Mouse (Mus musculus): ENCODE data around the gene Rmnd5b. TPM values are rescaled to one million over a fixed set of nuclear protein-coding genes. Genes with fewer than 3 reads are reported as not detected.

The Rmnd5b gene
- total and polyA plus RNA-seq, 3 experiments, result 41.1 to 59.5 (median 46.7) TPM

GRCm38 (mm10) chr11:51658705-51659104, 23.0 kb upstream of the Rmnd5b start:
- no peak overlapping the region for H3K4me2 ChIP-seq (ENCODE audit: insufficient read depth, low read depth, poor library complexity, severe bottlenecking)
- no peaks in the 10 kb centered on the region for H3K9me3 ChIP-seq (replicated peaks; ENCODE audit: low read length)
- no peak overlapping the region for H3K4me3 ChIP-seq (replicated peaks in 1 of 3; ENCODE audit: low read depth in 2 of 3, low read length in 2 of 3, poor library complexity in 1 of 3)
- no peaks in the 10 kb centered on the region for H3K79me2 ChIP-seq (replicated peaks; ENCODE audit: control insufficient read depth, extremely low read depth, insufficient read depth, poor library complexity, severe bottlenecking)
- no peak overlapping the region for H3K9ac ChIP-seq (ENCODE audit: insufficient read depth, low read depth)
- H3K27me3 ChIP-seq (replicated peaks), result no peaks in the 10 kb centered on the region
- H3K27ac ChIP-seq (ENCODE audit: insufficient read depth, low read depth), result no peak overlapping the region
- no peak for DNase-seq (ENCODE audit: extremely low read depth)
- dilution Hi-C loops (cut with MboI; ENCODE audit: extremely low pct_ligation_motif_present, extremely low pct_unique_long_range_greater_than_20kb, low sequenced_read_pairs), result no loop called here
- H3K36me3 ChIP-seq (replicated peaks in 1 of 2; ENCODE audit: control insufficient read depth in 1 of 2, insufficient read depth in 1 of 2, low read length in 1 of 2), result peaks cover 5 to 21% of the 10 kb centered on the region in 2 experiments
- TF ChIP-seq JUND (conservative IDR thresholded peaks at IDR 0.05; ENCODE audit: low read depth, low read length) (no peak), SMC3 (IDR thresholded peaks at IDR 0.05; ENCODE audit: low read depth, low read length) (no peak), MAFK (IDR thresholded peaks at IDR 0.05; ENCODE audit: insufficient replicate concordance, low read length) (no peak), ZMIZ1 (IDR thresholded peaks at IDR 0.05; ENCODE audit: low read depth, low read length) (no peak), CTCF (conservative IDR thresholded peaks at IDR 0.05 in 1 of 2, IDR thresholded peaks at IDR 0.05 in 1 of 2; ENCODE audit: low read depth in 2 of 2, low read length in 2 of 2) (no peak), POLR2A (IDR thresholded peaks at IDR 0.05; ENCODE audit: low read depth, low read length) (no peak), MYC (IDR thresholded peaks at IDR 0.05; ENCODE audit: low read depth, low read length) (no peak), KAT2A (IDR thresholded peaks at IDR 0.05; ENCODE audit: insufficient replicate concordance, low read length) (no peak), USF1 (IDR thresholded peaks at IDR 0.05; ENCODE audit: low read depth, low read length) (no peak), CHD2 (IDR thresholded peaks at IDR 0.05; ENCODE audit: low read length) (no peak), PAX5 (IDR thresholded peaks at IDR 0.05; ENCODE audit: low read length) (no peak), ELF1 (IDR thresholded peaks at IDR 0.05; ENCODE audit: low read depth, low read length) (no peak), E2F4 (IDR thresholded peaks at IDR 0.05; ENCODE audit: insufficient replicate concordance, low read depth, low read length) (no peak), MAX (IDR thresholded peaks at IDR 0.05; ENCODE audit: low read length) (no peak), HCFC1 (IDR thresholded peaks at IDR 0.05; ENCODE audit: low read depth, low read length) (no peak), IRF4 (IDR thresholded peaks at IDR 0.05; ENCODE audit: low read depth, low read length) (no peak), ETS1 (conservative IDR thresholded peaks at IDR 0.05; ENCODE audit: low read depth, low read length) (no peak), EP300 (IDR thresholded peaks at IDR 0.05; ENCODE audit: low read length) (no peak), TCF12 (IDR thresholded peaks at IDR 0.05; ENCODE audit: low read depth, low read length) (no peak)
- peaks cover 0 to 13% of the 10 kb centered on the region in 2 experiments; a peak in 2 of 4 replicates for H3K4me1 ChIP-seq (ENCODE audit: control insufficient read depth in 1 of 2, insufficient read depth in 2 of 2)
- in situ Hi-C loops (cut with MboI; ENCODE audit: low pct_ligation_motif_present, low pct_unique_long_range_greater_than_20kb, low sequenced_read_pairs), result no loop called here

GRCm38 (mm10) chr11:51658291-51658690, 22.6 kb upstream of the Rmnd5b start:
- no peak overlapping the region for H3K4me2 ChIP-seq (ENCODE audit: insufficient read depth, low read depth, poor library complexity, severe bottlenecking)
- dilution Hi-C loops (cut with MboI; ENCODE audit: extremely low pct_ligation_motif_present, extremely low pct_unique_long_range_greater_than_20kb, low sequenced_read_pairs), result no loop called here
- in situ Hi-C loops (cut with MboI; ENCODE audit: low pct_ligation_motif_present, low pct_unique_long_range_greater_than_20kb, low sequenced_read_pairs), result no loop called here

More at GRCm38 (mm10) chr11:51658291-51658690, 22.6 kb upstream of the Rmnd5b start:
- TF ChIP-seq MAZ (IDR thresholded peaks at IDR 0.05; ENCODE audit: low read depth, low read length), result no peak
- TF ChIP-seq USF2 (conservative IDR thresholded peaks at IDR 0.05; ENCODE audit: low read depth, low read length), result no peak
- no peak for TF ChIP-seq POLR2A (IDR thresholded peaks at IDR 0.05; ENCODE audit: low read depth, low read length)
- no peak for TF ChIP-seq CTCF (conservative IDR thresholded peaks at IDR 0.05 in 1 of 2, IDR thresholded peaks at IDR 0.05 in 1 of 2; ENCODE audit: low read depth in 2 of 2, low read length in 2 of 2)
- no peak for TF ChIP-seq USF1 (IDR thresholded peaks at IDR 0.05; ENCODE audit: low read depth, low read length)
- TF ChIP-seq E2F4 (IDR thresholded peaks at IDR 0.05; ENCODE audit: insufficient replicate concordance, low read depth, low read length), result no peak
- TF ChIP-seq KAT2A (IDR thresholded peaks at IDR 0.05; ENCODE audit: insufficient replicate concordance, low read length), result no peak
- TF ChIP-seq EP300 (IDR thresholded peaks at IDR 0.05; ENCODE audit: low read length), result no peak
- TF ChIP-seq PAX5 (IDR thresholded peaks at IDR 0.05; ENCODE audit: low read length), result no peak
- TF ChIP-seq ZMIZ1 (IDR thresholded peaks at IDR 0.05; ENCODE audit: low read depth, low read length), result no peak
- no peak for TF ChIP-seq POLR2AphosphoS2 (IDR thresholded peaks at IDR 0.05; ENCODE audit: low read depth, low read length)
- TF ChIP-seq RAD21 (IDR thresholded peaks at IDR 0.05; ENCODE audit: low read depth, low read length), result no peak
- TF ChIP-seq MEF2A (IDR thresholded peaks at IDR 0.05; ENCODE audit: borderline replicate concordance, low read depth, low read length), result no peak
- no peak for TF ChIP-seq GABPA (IDR thresholded peaks at IDR 0.05; ENCODE audit: insufficient replicate concordance, low read depth, low read length)
- TF ChIP-seq BHLHE40 (IDR thresholded peaks at IDR 0.05; ENCODE audit: low read depth, low read length), result no peak
- no peak for TF ChIP-seq NRF1 (IDR thresholded peaks at IDR 0.05; ENCODE audit: low read depth, low read length)
- no peak overlapping the region for H3K9ac ChIP-seq (ENCODE audit: insufficient read depth, low read depth)
- peaks cover 0 to 13% of the 10 kb centered on the region in 2 experiments; a peak in 2 of 4 replicates for H3K4me1 ChIP-seq (ENCODE audit: control insufficient read depth in 1 of 2, insufficient read depth in 2 of 2)
- peaks cover 5 to 21% of the 10 kb centered on the region in 2 experiments for H3K36me3 ChIP-seq (replicated peaks in 1 of 2; ENCODE audit: control insufficient read depth in 1 of 2, insufficient read depth in 1 of 2, low read length in 1 of 2)
- H3K9me3 ChIP-seq (replicated peaks; ENCODE audit: low read length), result no peaks in the 10 kb centered on the region
- DNase-seq (ENCODE audit: extremely low read depth), result no peak
- H3K27me3 ChIP-seq (replicated peaks), result no peaks in the 10 kb centered on the region
- H3K4me3 ChIP-seq (replicated peaks in 1 of 3; ENCODE audit: low read depth in 2 of 3, low read length in 2 of 3, poor library complexity in 1 of 3), result no peak overlapping the region
- no peak overlapping the region for H3K27ac ChIP-seq (ENCODE audit: insufficient read depth, low read depth)
- no peaks in the 10 kb centered on the region for H3K79me2 ChIP-seq (replicated peaks; ENCODE audit: control insufficient read depth, extremely low read depth, insufficient read depth, poor library complexity, severe bottlenecking)

All from CH12.LX (cell line).